Comparison of ENCODE assay signal across 11 mouse cellular contexts in genomic region chr4:126464892-126465235, GRCm38 (mm10). TPM values are rescaled to one million over a fixed set of nuclear protein-coding genes. Genes with fewer than 3 reads are reported as not detected.
DNase-seq lines count a peak whose midpoint lies in the region; ATAC-seq and TF ChIP-seq lines count a peak whose summit lies in the region.
"Had no signal": no experiment of that assay in that cellular context is flagged by ENCODE, and none has a peak within 500 bp of the region (broad histone marks: within the 10 kb centered on the region; RNA-seq: fewer than 3 reads in every experiment).

No protein-coding gene starts in this region.

- no peak for ATAC-seq in embryonic facial prominence, embryonic 13.5 days (ENCODE audit: insufficient number of reproducible peaks, insufficient read depth, low FRiP score, low TSS enrichment, low read depth)
- no peak for ATAC-seq in hindbrain, embryonic 15.5 days (ENCODE audit: low FRiP score, low read depth)
- no peak for ATAC-seq in neural tube, embryonic 13.5 days (ENCODE audit: low read depth)
- ATAC-seq in megakaryocyte, adult 5-6 weeks (ENCODE audit: poor library complexity, severe bottlenecking) = no peak

- peak overlapping the region; percentile 70; the same call in 1 of the 2 replicates for H3K4me2 ChIP-seq in embryonic facial prominence, embryonic 13.5 days
- H3K4me2 ChIP-seq in hindbrain, embryonic 15.5 days = peak overlapping the region; percentile 74
- H3K4me2 ChIP-seq in neural tube, embryonic 13.5 days = peak overlapping the region; percentile 68

- peak overlapping the region; percentile 39; the same call in 1 of the 2 replicates for H3K27ac ChIP-seq in embryonic facial prominence, embryonic 13.5 days
- H3K27ac ChIP-seq in hindbrain, embryonic 15.5 days (replicated peaks) = peak overlapping the region; percentile 92
- peak overlapping the region; percentile 99 for H3K27ac ChIP-seq in neural tube, embryonic 13.5 days (replicated peaks)
- H3K27ac ChIP-seq in cerebellum, adult 2 months (ENCODE audit: insufficient read depth, low read length) = no peak overlapping the region

- H3K36me3 ChIP-seq in embryonic facial prominence, embryonic 13.5 days = peaks cover 11% of the 10 kb centered on the region
- H3K36me3 ChIP-seq in hindbrain, embryonic 15.5 days = peaks cover 5% of the 10 kb centered on the region
- H3K36me3 ChIP-seq in neural tube, embryonic 13.5 days = peaks cover 14% of the 10 kb centered on the region

- no peak for TF ChIP-seq POLR2A in brain, embryonic 14.5 days (IDR thresholded peaks at IDR 0.05; ENCODE audit: borderline replicate concordance, extremely low read depth, insufficient read depth, insufficient read length, poor library complexity, severe bottlenecking)
- no peak for TF ChIP-seq POLR2A in cerebellum, adult 2 months (IDR thresholded peaks at IDR 0.05; ENCODE audit: borderline replicate concordance, insufficient read depth, low read length)

- no peak for TF ChIP-seq CTCF in brain, embryonic 14.5 days (IDR thresholded peaks at IDR 0.05; ENCODE audit: borderline replicate concordance, extremely low read depth, insufficient read depth, insufficient read length)
- no peak for TF ChIP-seq CTCF in cerebellum, adult 2 months (IDR thresholded peaks at IDR 0.05; ENCODE audit: borderline replicate concordance, insufficient read depth, low read depth, low read length)

- no peaks in the 10 kb centered on the region for H3K9me3 ChIP-seq in embryonic facial prominence, embryonic 13.5 days
- H3K9me3 ChIP-seq in hindbrain, embryonic 15.5 days = no peaks in the 10 kb centered on the region
- H3K9me3 ChIP-seq in neural tube, embryonic 13.5 days = no peaks in the 10 kb centered on the region
- H3K9me3 ChIP-seq: lung, embryonic 15.5 days had no signal

- WGBS in embryonic facial prominence, embryonic 13.5 days = 9% methylated on average over 2 of the region's 2 CpGs
- 5% methylated on average over 2 of the region's 2 CpGs for WGBS in hindbrain, embryonic 15.5 days
- 3% methylated on average over 2 of the region's 2 CpGs for WGBS in neural tube, embryonic 13.5 days
- WGBS in cerebellum, adult 2 months = 43% methylated on average over 2 of the region's 2 CpGs

- H3K4me3 ChIP-seq in embryonic facial prominence, embryonic 13.5 days = no peak overlapping the region
- H3K4me3 ChIP-seq in hindbrain, embryonic 15.5 days = peak overlapping the region; percentile 66
- peak overlapping the region; percentile 98 for H3K4me3 ChIP-seq in neural tube, embryonic 13.5 days
- H3K4me3 ChIP-seq in cerebellum, adult 2 months (replicated peaks; ENCODE audit: insufficient read depth, low read depth, low read length) = no peak overlapping the region
- H3K4me3 ChIP-seq: lung, embryonic 15.5 days had no signal

- H3K27me3 ChIP-seq in embryonic facial prominence, embryonic 13.5 days = no peaks in the 10 kb centered on the region
- H3K27me3 ChIP-seq in hindbrain, embryonic 15.5 days = no peaks in the 10 kb centered on the region
- no peaks in the 10 kb centered on the region for H3K27me3 ChIP-seq in neural tube, embryonic 13.5 days
- no peaks in the 10 kb centered on the region for H3K27me3 ChIP-seq in cerebellum, adult 2 months (ENCODE audit: control insufficient read depth, insufficient read depth, low read length)
- H3K27me3 ChIP-seq: lung, embryonic 15.5 days had no signal

- H3K4me1 ChIP-seq in embryonic facial prominence, embryonic 13.5 days = peaks cover 34% of the 10 kb centered on the region
- peaks cover 58% of the 10 kb centered on the region for H3K4me1 ChIP-seq in hindbrain, embryonic 15.5 days (replicated peaks)
- peaks cover 65% of the 10 kb centered on the region for H3K4me1 ChIP-seq in neural tube, embryonic 13.5 days (replicated peaks)
- no peaks in the 10 kb centered on the region for H3K4me1 ChIP-seq in cerebellum, adult 2 months (ENCODE audit: control insufficient read depth, insufficient read depth, low read length)

- DNase-seq in brain, embryonic 14.5 days (ENCODE audit: low read depth) = peak; percentile 52
- no peak for DNase-seq in kidney, adult 9 months
- no peak for DNase-seq in cerebellum, adult 2 months
- DNase-seq: heart, postnatal 4 days; kidney, postnatal 14 days; thymus, postnatal 14 days had no signal

- 0 out of 2 replicates have a peak overlapping the region, but pooled peaks have one; percentile 27 for H3K9ac ChIP-seq in embryonic facial prominence, embryonic 13.5 days
- H3K9ac ChIP-seq in hindbrain, embryonic 15.5 days = no peak overlapping the region
- H3K9ac ChIP-seq in neural tube, embryonic 13.5 days = peak overlapping the region; percentile 99
- H3K9ac ChIP-seq: lung, embryonic 15.5 days had no signal

RNA-seq across cellular contexts. Expression of gene Ago1, which starts 3.5 kb away (rescaled TPM):
- 60.7 and 90.1 TPM in 2 replicates for polyA plus RNA-seq in brain, embryonic 14.5 days (2012; rRNA removed)
- polyA plus RNA-seq in embryonic facial prominence, embryonic 13.5 days (2015; fragmentation: Nextera tagmentation; extraction: Ambion mirVana) = 7.4 and 8.1 TPM in 2 replicates
- 9.2 and 11.7 TPM in 2 replicates for polyA plus RNA-seq in hindbrain, embryonic 15.5 days (2015; fragmentation: Nextera tagmentation; extraction: Ambion mirVana)
- polyA plus RNA-seq in neural tube, embryonic 13.5 days (2015; fragmentation: Nextera tagmentation; extraction: Ambion mirVana) = 11.5 and 12.1 TPM in 2 replicates
- total RNA-seq in megakaryocyte, adult 5-6 weeks (2015) = 7.7 and 9.4 TPM in 2 replicates
- total RNA-seq in megakaryocyte, adult 5-6 weeks (2017) = 10.7 and 11.4 TPM in 2 replicates
- 37.0 and 38.1 TPM in 2 replicates for polyA plus RNA-seq in cerebellum, adult 2 months (2012; rRNA removed)

RNA-seq across cellular contexts. Expression of gene Ago3, which starts 35.5 kb away (rescaled TPM):
- polyA plus RNA-seq in brain, embryonic 14.5 days (2012; rRNA removed) = 6.5 and 7.6 TPM in 2 replicates
- 20.1 and 24.9 TPM in 2 replicates for polyA plus RNA-seq in embryonic facial prominence, embryonic 13.5 days (2015; fragmentation: Nextera tagmentation; extraction: Ambion mirVana)
- 15.5 and 16.3 TPM in 2 replicates for polyA plus RNA-seq in hindbrain, embryonic 15.5 days (2015; fragmentation: Nextera tagmentation; extraction: Ambion mirVana)
- 16.5 and 17.4 TPM in 2 replicates for polyA plus RNA-seq in neural tube, embryonic 13.5 days (2015; fragmentation: Nextera tagmentation; extraction: Ambion mirVana)
- 10.0 and 11.2 TPM in 2 replicates for total RNA-seq in megakaryocyte, adult 5-6 weeks (2015)
- total RNA-seq in megakaryocyte, adult 5-6 weeks (2017) = 6.1 and 8.4 TPM in 2 replicates
- 13.3 and 14.5 TPM in 2 replicates for polyA plus RNA-seq in cerebellum, adult 2 months (2012; rRNA removed)

Comparison
In these comparisons a context has a peak if more than half of its experiments do, and no peak if none do; other contexts are left out.
1. H3K4me3 ChIP-seq: peak in hindbrain, embryonic 15.5 days (single experiment) and neural tube, embryonic 13.5 days (single experiment); none in embryonic facial prominence, embryonic 13.5 days (single experiment) and cerebellum, adult 2 months (single experiment).
2. Peak in every context shown above with its lines, with median percentiles within 50 percentile points of each other: H3K4me2 ChIP-seq.